Mouse (Mus musculus) myocyte (in vitro differentiated cells): ENCODE data around the gene Psmb7. TPM values are rescaled to one million over a fixed set of nuclear protein-coding genes. Genes with fewer than 3 reads are reported as not detected.

Experiments used
- H3K27me3 ChIP-seq: one replicate; pipeline ENCODE4 v1.6.1; 2011; ENCODE audit not compliant: control insufficient read depth, insufficient read depth, insufficient read length
- H3K36me3 ChIP-seq: one replicate; pipeline ENCODE4 v1.6.1; 2011; ENCODE audit not compliant: control insufficient read depth, insufficient read depth
- H3K4me2 ChIP-seq: one replicate; pipeline ENCODE4 v1.6.1; 2011; ENCODE audit warnings: low read depth, control low read depth
- H3K4me3 ChIP-seq: one replicate; pipeline ENCODE4 v1.5.1; 2011; ENCODE audit warnings: mild to moderate bottlenecking, control low read depth, moderate library complexity
- H3K79me2 ChIP-seq: one replicate; pipeline ENCODE4 v1.6.1; 2011; ENCODE audit not compliant: control insufficient read depth, insufficient read depth
- H3ac ChIP-seq: one replicate; pipeline ENCODE4 v1.6.1; 2011; ENCODE audit not compliant: control insufficient read depth, insufficient read length
- CEBPB ChIP-seq: IDR thresholded peaks from 2 replicates; pipeline ENCODE4 v1.6.1; 2011; ENCODE audit warnings: mild to moderate bottlenecking, moderate library complexity; ENCODE audit not compliant: poor library complexity, insufficient read depth, severe bottlenecking
- E2F4 ChIP-seq: IDR thresholded peaks from one replicate; pipeline ENCODE4 v1.6.1; 2011; ENCODE audit warnings: mild to moderate bottlenecking, control low read depth, moderate library complexity; ENCODE audit not compliant: insufficient read depth
- MAX ChIP-seq: IDR thresholded peaks from one replicate; pipeline ENCODE4 v1.6.1; 2011; ENCODE audit warnings: low read depth, mild to moderate bottlenecking, control low read depth
- MYOD1 ChIP-seq, 3 experiments: IDR thresholded peaks; one replicate each; pipeline ENCODE4 v1.6.1; 2011; ENCODE audit warnings: control low read depth in 2 of 3, low read depth in 2 of 3, mild to moderate bottlenecking in 2 of 3, moderate library complexity in 1 of 3; ENCODE audit not compliant: insufficient read length in 2 of 3, control insufficient read depth in 1 of 3
- MYOG ChIP-seq, 3 experiments: IDR thresholded peaks; one replicate each; pipeline ENCODE4 v1.6.1; 2011; ENCODE audit warnings: control low read depth in 2 of 3, low read depth in 2 of 3, mild to moderate bottlenecking in 2 of 3; ENCODE audit not compliant: insufficient read length in 2 of 3, control insufficient read depth in 1 of 3, insufficient read depth in 1 of 3
- POLR2A ChIP-seq: IDR thresholded peaks from one replicate; pipeline ENCODE4 v1.6.1; 2011; ENCODE audit warnings: low read depth, mild to moderate bottlenecking, control low read depth, moderate library complexity; ENCODE audit not compliant: insufficient read length
- POLR2AphosphoS2 ChIP-seq: IDR thresholded peaks from one replicate; pipeline ENCODE4 v1.6.1; 2011; ENCODE audit warnings: low read depth, control low read depth; ENCODE audit not compliant: insufficient read length
- REST ChIP-seq: IDR thresholded peaks from one replicate; pipeline ENCODE4 v1.6.1; 2011; ENCODE audit warnings: mild to moderate bottlenecking, control low read depth, moderate library complexity; ENCODE audit not compliant: insufficient read depth, insufficient read length
- SRF ChIP-seq: IDR thresholded peaks from one replicate; pipeline ENCODE4 v1.6.1; 2011; ENCODE audit warnings: low read depth; ENCODE audit not compliant: control insufficient read depth, insufficient read length
- TCF12 ChIP-seq: IDR thresholded peaks from one replicate; pipeline ENCODE4 v1.6.1; 2011; ENCODE audit warnings: mild to moderate bottlenecking, control low read depth; ENCODE audit not compliant: poor library complexity, insufficient read depth, severe bottlenecking
- TCF3 ChIP-seq: IDR thresholded peaks from one replicate; pipeline ENCODE4 v1.6.1; 2011; ENCODE audit warnings: low read depth, control low read depth; ENCODE audit not compliant: insufficient read length
- USF1 ChIP-seq: IDR thresholded peaks from one replicate; pipeline ENCODE4 v1.6.1; 2011; ENCODE audit warnings: low read depth, mild to moderate bottlenecking, control low read depth, moderate library complexity
- polyA plus RNA-seq: library from polyadenylated mRNA; unstranded; fragments of >200 nt; fragmentation: generic; extraction: Trizol; gene quantifications from one replicate; pipeline ENCODE4 v1.2.1, GENCODE M21; 2012; ENCODE audit warnings: missing spikeins

Psmb7 gene
- polyA plus RNA-seq, 1 experiment = 411 TPM

- H3K79me2 ChIP-seq = no peaks in the 10 kb centered on the region
- H3K36me3 ChIP-seq = no peaks in the 10 kb centered on the region
- TF ChIP-seq MYOG (IDR thresholded peaks at IDR 0.05; ENCODE audit: control insufficient read depth in 1 of 3, insufficient read depth in 1 of 3, insufficient read length in 2 of 3, low read depth in 2 of 3) = no peak
- TF ChIP-seq POLR2AphosphoS2 = no peak
- no peak for TF ChIP-seq TCF3
- TF ChIP-seq CEBPB = no peak
- no peak for TF ChIP-seq SRF
- TF ChIP-seq USF1 = no peak
- no peak for TF ChIP-seq REST
- no peak for TF ChIP-seq MAX
- TF ChIP-seq POLR2A = no peak
- TF ChIP-seq TCF12 = no peak
- TF ChIP-seq E2F4 = no peak
- no peak for TF ChIP-seq MYOD1 (IDR thresholded peaks at IDR 0.05; ENCODE audit: control insufficient read depth in 1 of 3, insufficient read length in 2 of 3, low read depth in 2 of 3)
- H3K4me2 ChIP-seq = peak overlapping the region; percentile 8
- H3ac ChIP-seq = no peak overlapping the region
- H3K27me3 ChIP-seq = no peaks in the 10 kb centered on the region
- no peak overlapping the region for H3K4me3 ChIP-seq
Observed at GRCm38 (mm10) chr2:38668802-38669580, 25.1 kb upstream of the Psmb7 start.

DNA sequence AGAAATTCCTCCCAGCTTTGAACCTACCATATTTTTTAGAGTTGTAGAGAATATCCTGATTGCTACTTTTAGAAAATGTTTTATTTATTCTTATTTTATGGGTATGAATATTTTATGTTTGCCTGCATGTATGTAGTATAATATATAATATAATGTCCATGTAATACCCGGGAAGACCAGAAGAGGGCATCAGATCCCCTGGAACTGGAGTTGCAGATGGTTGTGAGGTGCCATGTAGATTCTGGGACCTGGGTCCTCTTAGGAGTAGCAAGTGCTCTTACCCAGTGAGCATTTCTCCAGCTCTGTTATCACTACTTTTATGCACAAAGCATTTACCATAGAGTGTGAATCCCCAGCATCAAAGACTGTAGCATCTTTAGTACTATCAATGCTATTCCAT, 17.5 kb upstream of the Psmb7 start:
- Histone ChIP-seq H3K27me3 (no peaks in the 10 kb centered on the region), H3ac (no peak overlapping the region), H3K36me3 (no peaks in the 10 kb centered on the region), H3K79me2 (no peaks in the 10 kb centered on the region), H3K4me3 (no peak overlapping the region), H3K4me2 (no peak overlapping the region)
- TF ChIP-seq MYOD1 (IDR thresholded peaks at IDR 0.05; ENCODE audit: control insufficient read depth in 1 of 3, insufficient read length in 2 of 3, low read depth in 2 of 3) = no peak
- no peak for TF ChIP-seq TCF3
- no peak for TF ChIP-seq REST
- no peak for TF ChIP-seq MYOG (IDR thresholded peaks at IDR 0.05; ENCODE audit: control insufficient read depth in 1 of 3, insufficient read depth in 1 of 3, insufficient read length in 2 of 3, low read depth in 2 of 3)
- TF ChIP-seq SRF = no peak
- TF ChIP-seq TCF12 = no peak
- TF ChIP-seq CEBPB = no peak
- TF ChIP-seq E2F4 = no peak
- TF ChIP-seq USF1 = no peak
- no peak for TF ChIP-seq MAX
- no peak for TF ChIP-seq POLR2A

DNA sequence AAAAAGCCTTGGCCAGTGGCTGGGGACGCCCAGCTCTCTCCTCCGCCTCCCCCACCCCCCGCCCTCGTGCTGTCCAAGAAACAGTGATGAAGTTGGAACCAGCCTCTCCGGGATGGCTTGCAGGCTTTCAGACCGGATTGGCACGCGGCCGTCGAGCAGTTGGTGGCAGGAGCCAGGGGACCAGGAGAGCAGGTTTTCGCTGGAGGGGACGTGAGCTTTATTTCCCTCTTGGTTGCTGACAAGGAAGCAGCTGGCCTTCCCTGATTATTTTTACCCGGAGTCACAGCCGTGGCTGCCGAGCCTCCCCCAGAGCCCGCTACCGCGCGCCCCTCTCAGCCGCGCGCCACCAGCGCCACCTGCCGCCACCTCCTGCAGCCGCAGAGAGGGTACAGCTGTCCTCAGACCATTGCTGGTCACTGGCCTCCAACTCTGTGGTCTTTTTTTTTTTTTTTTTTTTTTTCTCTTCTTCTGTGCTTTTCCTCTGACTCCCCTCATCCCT, 14.5 kb upstream of the Psmb7 start:
- Histone ChIP-seq H3K79me2 (no peaks in the 10 kb centered on the region), H3K4me2 (peak overlapping the region; percentile 60), H3K36me3 (no peaks in the 10 kb centered on the region), H3K27me3 (no peaks in the 10 kb centered on the region), H3ac (no peak overlapping the region), H3K4me3 (peak overlapping the region; percentile 15)
- TF ChIP-seq USF1 (no peak), MAX (no peak), MYOG (IDR thresholded peaks at IDR 0.05; ENCODE audit: control insufficient read depth in 1 of 3, insufficient read depth in 1 of 3, insufficient read length in 2 of 3, low read depth in 2 of 3) (peak; percentile 21 to 83 (median 74)), MYOD1 (IDR thresholded peaks at IDR 0.05; ENCODE audit: control insufficient read depth in 1 of 3, insufficient read length in 2 of 3, low read depth in 2 of 3) (peak in 2 of 3 experiments; percentile 53 to 75)

GRCm38 (mm10) chr2:38653694-38654093, 9.8 kb upstream of the Psmb7 start:
- H3K4me3 ChIP-seq = no peak overlapping the region
- H3K27me3 ChIP-seq = no peaks in the 10 kb centered on the region
- H3ac ChIP-seq = no peak overlapping the region
- no peak for TF ChIP-seq TCF3
- no peak for TF ChIP-seq SRF
- 0 out of 2 replicates have a peak, but pooled peaks have one; percentile 6 for TF ChIP-seq CEBPB
- TF ChIP-seq TCF12 = no peak
- TF ChIP-seq USF1 = peak; percentile 65
- no peak for TF ChIP-seq E2F4
- no peak for TF ChIP-seq MYOG (IDR thresholded peaks at IDR 0.05; ENCODE audit: control insufficient read depth in 1 of 3, insufficient read depth in 1 of 3, insufficient read length in 2 of 3, low read depth in 2 of 3)
- no peak for TF ChIP-seq MAX
- TF ChIP-seq REST = no peak
- no peak for TF ChIP-seq POLR2AphosphoS2
- no peak for TF ChIP-seq MYOD1 (IDR thresholded peaks at IDR 0.05; ENCODE audit: control insufficient read depth in 1 of 3, insufficient read length in 2 of 3, low read depth in 2 of 3)
- TF ChIP-seq POLR2A = no peak
- H3K4me2 ChIP-seq = peak overlapping the region; percentile 56
- H3K79me2 ChIP-seq = no peaks in the 10 kb centered on the region
- no peaks in the 10 kb centered on the region for H3K36me3 ChIP-seq
